Mouse (Mus musculus) ES-CJ7 (cell line): ENCODE data around the gene Itgb5.

Experiments used
- DNase-seq: peaks from one replicate; pipeline ENCODE4 v3.0.0; 2011; ENCODE audit warnings: low read depth, low spot score

The Itgb5 gene

DNA sequence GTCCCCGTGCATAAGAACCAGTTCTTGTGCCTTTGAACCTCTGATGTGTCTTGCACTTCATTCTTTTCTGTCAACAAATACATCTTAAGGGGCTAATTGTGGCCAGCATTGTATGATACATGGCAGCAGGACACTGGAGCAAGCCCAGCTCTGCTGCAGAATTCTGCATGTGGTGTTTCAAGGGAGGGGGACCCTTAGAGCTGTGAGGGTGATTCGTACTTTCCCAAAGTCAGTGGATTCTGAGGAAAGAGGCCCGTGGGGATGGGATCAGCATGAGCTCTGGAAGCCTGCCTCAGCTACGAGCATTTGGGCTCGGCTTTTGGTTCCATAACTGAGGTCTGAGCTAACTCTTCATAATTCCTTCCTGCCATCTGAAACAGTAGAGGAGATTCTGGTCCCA is 75.1 kb downstream of the Itgb5 start:
- DNase-seq: no peak

GRCm38 (mm10) chr16:33908239-33908638 is 78.8 kb downstream of the Itgb5 start:
- no peak for DNase-seq

DNA sequence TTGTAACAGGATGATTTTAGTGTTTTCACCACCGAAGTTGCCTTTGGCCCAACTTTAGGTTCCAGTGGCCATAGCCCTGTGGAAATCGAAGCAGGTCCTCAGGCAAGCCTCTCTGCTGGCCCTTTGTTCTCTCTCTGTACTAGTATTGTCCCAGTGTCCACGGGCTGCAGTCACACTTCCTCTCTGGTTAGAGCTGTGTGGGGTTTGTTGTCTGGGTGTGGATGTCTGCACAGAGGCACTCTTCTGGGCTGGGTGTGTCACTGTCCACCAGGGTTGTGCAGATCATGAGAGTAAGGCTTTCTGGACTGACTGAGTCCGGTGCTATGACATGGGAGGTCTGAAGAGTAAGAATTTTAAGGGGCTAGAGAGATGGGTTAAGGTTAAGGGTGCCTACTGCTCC is 85.5 kb downstream of the Itgb5 start:
- DNase-seq: no peak

DNA sequence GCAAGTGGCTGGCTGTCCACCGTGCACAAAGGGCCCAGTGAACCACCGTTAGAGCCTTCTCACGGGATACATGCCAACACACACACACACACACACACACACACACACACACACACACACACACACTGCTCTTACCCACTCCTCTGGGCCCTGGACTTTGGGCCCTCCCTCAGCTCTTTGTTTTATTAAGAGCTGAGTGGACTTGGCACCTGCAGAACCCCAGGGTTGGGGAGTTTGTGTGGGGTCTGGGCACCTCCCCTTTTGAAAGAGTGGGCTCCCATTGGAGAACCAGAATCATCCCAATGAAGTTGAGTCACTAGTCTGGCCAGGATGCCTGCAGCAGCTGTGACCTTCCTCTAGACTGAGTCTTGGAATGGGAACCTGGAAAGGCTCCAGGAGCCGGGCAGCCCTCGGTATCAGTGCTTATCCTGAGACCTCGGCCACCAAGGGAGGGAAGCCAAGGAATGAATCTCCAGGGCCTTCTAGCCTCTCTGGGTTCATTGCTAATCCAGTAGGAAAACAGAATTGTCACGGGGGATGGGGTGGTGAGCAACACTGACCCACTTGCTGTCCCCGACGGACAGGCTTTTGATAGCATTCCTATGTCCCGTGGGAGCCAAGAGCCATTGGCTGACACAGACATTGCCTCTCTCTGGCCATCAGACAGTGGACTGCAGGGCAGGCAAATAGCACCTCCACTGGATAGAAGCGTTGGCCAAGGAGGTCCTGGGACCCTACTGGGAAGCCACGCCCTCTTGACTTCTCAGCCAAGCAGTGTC is 87.2 kb downstream of the Itgb5 start:
- DNase-seq: no peak

DNA sequence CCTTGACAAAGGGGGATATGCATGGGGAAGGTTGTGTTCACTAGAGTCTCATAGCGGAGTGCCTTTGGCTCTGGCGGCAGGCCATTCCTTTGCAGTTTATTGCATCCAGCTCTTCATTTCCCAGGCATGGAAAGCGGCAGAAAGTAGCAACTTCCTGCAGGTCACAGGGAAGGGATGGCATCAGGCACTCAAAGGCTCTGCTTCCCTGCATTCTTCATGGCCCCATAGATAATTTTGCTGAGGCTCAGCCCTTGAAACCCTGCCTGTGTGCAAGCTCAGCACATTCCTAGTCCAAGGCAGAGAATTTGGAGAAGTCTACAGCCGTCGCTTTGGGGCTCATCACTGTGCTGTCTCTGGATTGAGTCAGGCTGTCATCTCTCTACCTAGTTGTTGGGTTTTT is 87.9 kb downstream of the Itgb5 start:
- DNase-seq: no peak

DNA sequence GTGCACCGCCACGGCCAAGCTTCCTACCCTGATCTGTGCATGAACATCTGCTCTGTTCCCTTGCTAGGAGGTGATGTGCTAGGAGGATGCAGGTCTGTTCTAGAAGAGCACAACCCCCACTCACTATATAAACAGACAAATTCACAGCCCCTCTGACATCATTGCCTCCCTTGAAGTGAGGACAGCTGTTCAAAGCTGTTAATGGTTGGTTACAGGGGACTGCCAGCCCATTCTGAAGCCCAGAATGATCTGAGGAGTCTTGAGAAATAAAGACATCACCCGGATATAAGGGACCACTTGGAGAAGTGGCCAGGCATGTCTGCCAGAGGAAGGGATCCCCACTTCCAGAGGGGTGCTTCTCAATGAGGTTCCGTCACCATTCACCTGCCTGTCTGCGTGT is 88.5 kb downstream of the Itgb5 start:
- no peak for DNase-seq

GRCm38 (mm10) chr16:33921514-33921913 is 92.0 kb downstream of the Itgb5 start:
- DNase-seq: no peak

DNA sequence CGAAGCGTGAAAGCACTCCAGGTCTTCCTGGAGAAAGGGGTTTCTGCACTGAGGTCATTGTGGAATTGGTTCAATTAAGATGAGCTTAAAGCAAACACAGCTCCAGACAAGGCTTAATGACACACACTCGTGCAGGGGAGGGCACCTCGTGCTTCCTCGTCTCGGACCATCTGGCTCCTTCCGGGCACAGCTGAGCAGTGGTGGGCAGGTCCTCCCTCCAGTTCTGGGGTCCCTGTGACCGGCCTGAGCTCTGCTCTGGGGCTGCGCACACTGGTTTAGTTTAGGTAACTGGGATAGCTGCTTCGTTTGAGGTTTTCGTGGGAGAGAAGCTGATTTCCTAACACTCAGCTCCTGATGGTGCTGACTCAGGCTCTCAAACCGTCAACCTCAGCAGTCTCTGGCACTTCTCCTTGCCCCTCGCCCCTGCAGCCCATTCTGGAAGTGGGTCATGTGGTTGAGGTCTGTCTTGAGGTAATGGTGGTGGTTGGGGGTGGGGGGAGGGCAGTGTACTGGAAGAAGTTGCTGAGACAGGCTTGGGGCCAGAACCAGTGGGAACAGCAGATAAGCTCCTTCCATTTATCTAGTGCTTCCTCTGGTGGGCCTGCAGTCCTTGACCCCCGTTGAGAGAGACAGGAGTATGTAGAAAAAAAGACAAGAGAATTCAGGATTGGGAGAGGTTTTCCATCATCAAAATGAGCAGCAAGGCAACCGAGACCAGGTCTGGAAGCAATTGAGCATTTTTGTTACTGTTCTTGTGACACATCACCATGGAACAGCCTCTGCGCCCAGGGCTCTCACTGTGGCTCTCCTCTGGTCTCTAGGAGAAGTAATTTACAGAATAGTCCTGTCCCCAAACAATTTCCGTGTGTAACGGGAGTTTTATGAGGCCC is 92.9 kb downstream of the Itgb5 start:
- no peak for DNase-seq

- no peak for DNase-seq
Measured at GRCm38 (mm10) chr16:33923001-33923316, 93.5 kb downstream of the Itgb5 start.

DNA sequence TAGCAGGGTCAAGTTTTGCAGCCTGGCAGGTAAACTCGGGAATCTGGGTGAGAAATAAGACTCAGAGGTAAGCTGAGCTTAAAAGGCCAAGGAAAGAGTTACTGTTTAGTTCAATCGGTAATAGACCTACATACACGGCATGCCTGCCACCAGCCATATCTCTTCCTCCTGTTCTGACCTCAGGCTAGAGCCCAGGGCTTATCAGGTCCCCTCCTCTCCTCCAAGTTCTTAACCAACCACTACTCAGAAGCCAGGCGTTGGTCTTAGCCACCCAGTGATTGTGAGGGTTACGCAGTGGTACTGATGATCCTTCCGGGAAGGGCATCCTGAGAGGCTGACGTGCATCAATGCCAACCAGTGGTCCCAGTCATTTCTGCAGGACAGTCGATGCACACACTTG is 94.3 kb downstream of the Itgb5 start:
- no peak for DNase-seq

DNA sequence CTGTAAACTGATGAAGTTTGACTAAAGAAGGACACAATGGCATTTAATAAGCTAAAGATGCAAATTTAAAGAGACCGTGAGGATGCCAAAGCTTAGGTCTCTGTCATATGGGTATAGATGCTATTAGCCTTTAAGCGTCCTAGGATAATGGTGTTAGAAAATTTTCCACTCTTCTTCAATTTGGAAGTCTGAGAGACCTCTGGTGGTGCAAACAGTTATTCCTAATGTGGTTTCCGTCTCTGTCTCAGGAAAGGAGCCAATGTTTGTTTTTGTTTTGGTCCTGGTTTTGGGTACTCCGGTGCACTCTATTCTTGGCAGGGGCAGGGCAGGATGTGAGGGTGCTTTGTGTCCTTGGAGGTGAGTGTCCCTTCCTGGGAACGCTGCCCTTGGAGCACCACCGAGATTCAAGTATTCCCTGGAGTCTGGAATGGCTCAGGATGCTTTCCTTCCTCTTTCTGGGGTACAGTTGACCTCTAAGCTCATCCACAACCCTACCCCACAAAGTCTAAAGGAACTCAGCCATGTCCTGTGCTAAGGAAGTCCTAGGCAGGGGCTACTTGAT is 97.9 kb downstream of the Itgb5 start:
- no peak for DNase-seq

- DNase-seq: no peak
Measured at GRCm38 (mm10) chr16:33928788-33929462, 99.5 kb downstream of the Itgb5 start.

DNA sequence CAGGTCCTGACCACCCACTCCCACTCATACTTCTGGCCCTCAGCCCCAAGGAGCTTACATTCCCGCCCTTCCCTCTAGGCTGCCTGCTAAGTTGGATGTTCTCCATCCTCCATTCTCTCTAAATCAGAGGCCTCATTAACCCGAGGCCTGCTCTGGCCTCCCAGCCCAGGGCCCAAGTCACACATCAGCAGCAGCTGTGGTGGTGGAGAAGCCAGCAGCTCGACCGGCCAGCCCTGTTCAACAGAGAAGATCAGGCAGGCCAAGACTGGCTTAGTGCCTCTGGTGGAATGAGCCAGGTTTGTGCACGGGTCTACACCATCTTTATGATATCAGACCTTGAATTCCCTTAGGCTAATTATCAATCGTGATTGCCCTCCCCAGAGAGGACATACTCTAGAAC is 101.3 kb downstream of the Itgb5 start:
- DNase-seq: no peak

DNA sequence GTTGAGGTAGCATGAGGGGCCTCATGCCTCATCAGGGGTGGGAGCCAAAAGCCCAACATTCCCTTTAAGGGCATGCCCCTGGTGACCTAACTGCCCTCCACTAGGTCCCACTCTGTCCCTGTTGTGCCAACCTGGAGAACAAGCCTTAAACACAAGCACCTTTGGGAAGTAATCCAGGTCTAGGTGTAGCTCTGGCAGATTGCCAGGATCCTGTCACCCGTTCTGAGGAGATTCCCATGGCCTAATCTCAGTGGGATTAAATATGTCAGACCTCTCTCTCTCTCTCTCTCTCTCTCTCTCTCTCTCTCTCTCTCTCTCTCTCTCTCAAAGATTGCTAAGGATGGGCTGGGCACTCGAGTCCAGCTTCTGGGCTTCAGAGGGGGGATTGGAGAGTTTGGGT is 102.2 kb downstream of the Itgb5 start:
- no peak for DNase-seq

- no peak for DNase-seq
Measured at GRCm38 (mm10) chr16:33932126-33932525, 102.7 kb downstream of the Itgb5 start.

GRCm38 (mm10) chr16:33933411-33933810 is 103.9 kb downstream of the Itgb5 start:
- DNase-seq: no peak

DNA sequence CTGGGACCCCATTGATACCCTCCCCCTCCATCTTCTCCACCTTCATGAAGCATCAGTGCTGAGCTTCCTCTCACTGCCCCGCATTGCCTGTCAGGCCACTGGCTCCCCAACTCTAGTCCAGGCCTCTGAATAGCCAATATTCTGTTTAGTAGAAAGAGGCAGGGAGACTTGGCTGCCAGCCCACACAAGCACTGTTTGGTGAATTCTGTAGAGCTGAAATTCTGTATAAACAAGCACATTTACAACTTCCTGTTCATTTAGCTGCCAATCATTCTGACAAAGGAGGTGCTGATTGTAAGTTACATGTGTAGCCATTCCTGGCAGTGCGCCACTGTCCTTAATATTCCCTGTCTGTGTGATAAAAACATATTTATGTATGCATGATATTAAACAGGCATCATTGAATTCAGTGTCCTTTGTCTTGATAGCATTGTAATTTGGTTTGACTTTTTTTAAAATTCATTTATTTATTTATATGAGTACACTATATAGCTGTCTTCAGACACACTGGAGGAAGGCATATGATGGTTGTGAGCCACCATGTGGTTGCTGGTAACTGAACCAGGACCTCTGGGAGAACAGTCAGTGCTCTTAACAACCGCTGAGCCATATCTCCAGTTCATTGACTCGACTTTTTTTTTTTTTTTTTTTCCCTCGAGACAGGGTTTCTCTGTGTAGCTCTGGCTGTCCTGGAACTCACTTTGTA is 105.4 kb downstream of the Itgb5 start:
- DNase-seq: no peak

- no peak for DNase-seq
Measured at GRCm38 (mm10) chr16:33935407-33935785, 105.9 kb downstream of the Itgb5 start.

DNA sequence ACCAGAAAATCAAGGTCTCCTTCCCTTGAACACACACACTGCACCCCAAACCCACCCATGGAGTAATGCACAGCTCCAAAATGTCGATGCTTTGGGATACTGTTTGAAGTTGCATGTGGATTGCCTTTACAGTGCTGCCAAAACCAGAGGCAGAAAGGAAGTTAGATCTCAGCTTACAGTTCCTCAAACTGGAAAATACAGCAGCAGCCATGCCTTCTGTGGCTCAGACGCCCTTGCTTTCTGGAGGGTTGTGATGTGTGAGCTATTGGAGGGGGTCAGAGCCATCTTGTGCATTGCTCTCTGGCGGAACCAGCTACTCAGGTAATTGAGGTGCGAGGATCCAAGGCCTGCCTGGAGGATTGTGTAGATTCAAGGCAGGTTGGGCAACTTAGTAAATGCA is 107.4 kb downstream of the Itgb5 start:
- DNase-seq: no peak

DNA sequence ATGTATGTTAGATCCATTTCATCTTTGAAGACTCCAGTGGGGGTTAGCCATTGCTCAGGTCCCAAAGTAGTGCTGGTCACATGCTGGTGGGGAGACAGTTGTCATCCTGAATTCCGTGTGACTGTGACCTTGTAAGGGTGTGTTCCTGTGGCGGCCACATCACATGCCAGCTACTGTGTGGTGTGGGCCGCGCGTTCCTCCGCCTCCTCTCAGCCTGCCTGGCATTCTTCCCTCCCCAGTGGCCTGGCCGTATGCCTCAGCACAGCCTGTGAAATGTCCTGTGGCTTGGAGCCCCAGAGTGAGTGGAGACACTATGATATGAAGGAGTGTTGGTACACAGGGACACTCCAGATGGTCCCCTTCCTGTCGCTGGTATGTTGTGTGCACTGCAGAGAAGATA is 108.1 kb downstream of the Itgb5 start:
- DNase-seq: no peak

- DNase-seq: no peak
Measured at GRCm38 (mm10) chr16:33938311-33939132, 109.1 kb downstream of the Itgb5 start.
